Mouse (Mus musculus) cerebellum, adult 2 months (tissue): ENCODE measurements around the gene Qtrt2. TPM values are rescaled to one million over a fixed set of nuclear protein-coding genes. Genes with fewer than 3 reads are reported as not detected.

Experiments used
- DNase-seq, 2 experiments: peaks; one replicate each; pipeline ENCODE4 v3.0.0; 2021
- H3K27ac ChIP-seq: fragments of 200-500 bp; 2 replicates; pipeline ENCODE4 v1.5.1; 2012; ENCODE audit warnings: low read length, control low read depth, inconsistent platforms; ENCODE audit not compliant: insufficient read depth
- H3K27me3 ChIP-seq: fragments of 200-500 bp; 2 replicates; pipeline ENCODE4 v1.6.1; 2012; ENCODE audit warnings: inconsistent platforms, mild to moderate bottlenecking, low read length, moderate library complexity; ENCODE audit not compliant: control insufficient read depth, insufficient read depth
- H3K4me1 ChIP-seq: fragments of 200-500 bp; 2 replicates; pipeline ENCODE4 v1.6.1; 2011; ENCODE audit warnings: low read length; ENCODE audit not compliant: control insufficient read depth, insufficient read depth
- H3K4me3 ChIP-seq: fragments of 200-500 bp; replicated peaks from 2 replicates; pipeline ENCODE3; 2011; ENCODE audit warnings: mild to moderate bottlenecking, low read depth, low read length, control low read depth; ENCODE audit not compliant: insufficient read depth
- CTCF ChIP-seq: fragments of 200-500 bp; IDR thresholded peaks from 2 replicates; pipeline ENCODE4 v1.5.1; 2011; ENCODE audit warnings: low read depth, mild to moderate bottlenecking, control low read depth, low read length, moderate library complexity, borderline replicate concordance; ENCODE audit not compliant: insufficient read depth
- POLR2A ChIP-seq: fragments of 200-500 bp; IDR thresholded peaks from 2 replicates; pipeline ENCODE4 v1.6.1; 2011; ENCODE audit warnings: low read length, control low read depth, borderline replicate concordance; ENCODE audit not compliant: insufficient read depth
- WGBS: fragments of 180-500 bp; shearing (Covaris S2); methylation state at CpG from one replicate; pipeline ENCODE4 v1.1.7; 2018; 5-methylcytosine and 5-hydroxymethylcytosine counted together
- polyA plus RNA-seq: library from polyadenylated mRNA; depleted of rRNA; stranded (reverse); fragments of >200 nt; gene quantifications from 2 replicates; pipeline ENCODE4 v1.2.3, GENCODE M21; 2012

Gene Qtrt2
- polyA plus RNA-seq, 1 experiment = 32.4 TPM

- no peaks in the 10 kb centered on the region for H3K4me1 ChIP-seq
- WGBS = 57% methylated on average over 3 of the region's 3 CpGs
These were observed 37.2 kb upstream of the Qtrt2 start for GRCm38 (mm10) chr16:43963780-43964179.

GRCm38 (mm10) chr16:43963291-43963690 lies 36.7 kb upstream of the Qtrt2 start:
- H3K4me3 ChIP-seq = no peak overlapping the region
- TF ChIP-seq CTCF (no peak), POLR2A (no peak)
- 89% methylated on average over 9 of the region's 9 CpGs for WGBS
- H3K27me3 ChIP-seq = no peaks in the 10 kb centered on the region
- no peak for DNase-seq
- no peaks in the 10 kb centered on the region for H3K4me1 ChIP-seq
- no peak overlapping the region for H3K27ac ChIP-seq

More at GRCm38 (mm10) chr16:43963780-43964179, 37.2 kb upstream of the Qtrt2 start:
- TF ChIP-seq POLR2A (no peak), CTCF (no peak)
- no peak for DNase-seq
- no peaks in the 10 kb centered on the region for H3K27me3 ChIP-seq
- H3K27ac ChIP-seq = no peak overlapping the region
- H3K4me3 ChIP-seq = no peak overlapping the region

- TF ChIP-seq POLR2A = no peak
- no peak for TF ChIP-seq CTCF
- 90% methylated on average over 4 of the region's 4 CpGs for WGBS
- H3K27me3 ChIP-seq = no peaks in the 10 kb centered on the region
- H3K27ac ChIP-seq = no peak overlapping the region
- DNase-seq = no peak
- H3K4me3 ChIP-seq = no peak overlapping the region
- H3K4me1 ChIP-seq = no peaks in the 10 kb centered on the region
These were observed 31.4 kb upstream of the Qtrt2 start for GRCm38 (mm10) chr16:43958038-43958437.

GRCm38 (mm10) chr16:43954913-43955312 lies 28.3 kb upstream of the Qtrt2 start:
- WGBS = 87% methylated on average over 6 of the region's 6 CpGs
- TF ChIP-seq POLR2A (no peak), CTCF (no peak)
- Histone ChIP-seq H3K27ac (no peak overlapping the region), H3K27me3 (no peaks in the 10 kb centered on the region), H3K4me3 (no peak overlapping the region), H3K4me1 (no peaks in the 10 kb centered on the region)
- no peak for DNase-seq

GRCm38 (mm10) chr16:43951591-43951990 lies 25.0 kb upstream of the Qtrt2 start:
- no peak for DNase-seq
- no peaks in the 10 kb centered on the region for H3K27me3 ChIP-seq
- H3K4me1 ChIP-seq = no peaks in the 10 kb centered on the region
- 85% methylated on average over 4 of the region's 4 CpGs for WGBS
- no peak overlapping the region for H3K4me3 ChIP-seq
- H3K27ac ChIP-seq = no peak overlapping the region
- TF ChIP-seq CTCF = no peak
- no peak for TF ChIP-seq POLR2A

GRCm38 (mm10) chr16:43945869-43946268 lies 19.3 kb upstream of the Qtrt2 start:
- no peak for DNase-seq
- WGBS = 29% methylated on average over 3 of the region's 3 CpGs
- H3K27ac ChIP-seq = no peak overlapping the region
- no peaks in the 10 kb centered on the region for H3K27me3 ChIP-seq
- H3K4me3 ChIP-seq = no peak overlapping the region
- no peak for TF ChIP-seq POLR2A
- no peak for TF ChIP-seq CTCF
- H3K4me1 ChIP-seq = no peaks in the 10 kb centered on the region

- Histone ChIP-seq H3K27me3 (no peaks in the 10 kb centered on the region), H3K27ac (no peak overlapping the region), H3K4me3 (no peak overlapping the region), H3K4me1 (no peaks in the 10 kb centered on the region)
- no peak for DNase-seq
- 45% methylated on average over 3 of the region's 3 CpGs for WGBS
- TF ChIP-seq POLR2A (no peak), CTCF (no peak)
These were observed 18.7 kb upstream of the Qtrt2 start for GRCm38 (mm10) chr16:43945351-43945750.

- no peak overlapping the region for H3K27ac ChIP-seq
- H3K4me1 ChIP-seq = peaks cover 3% of the 10 kb centered on the region; the same call in 1 of the 2 replicates
- H3K4me3 ChIP-seq = no peak overlapping the region
These were observed 14.2 kb upstream of the Qtrt2 start for GRCm38 (mm10) chr16:43940846-43941245.

GRCm38 (mm10) chr16:43935892-43936291 lies 9.3 kb upstream of the Qtrt2 start:
- Histone ChIP-seq H3K27me3 (no peaks in the 10 kb centered on the region), H3K27ac (no peak overlapping the region), H3K4me1 (peaks cover 10% of the 10 kb centered on the region), H3K4me3 (no peak overlapping the region)
- 31% methylated on average over 3 of the region's 3 CpGs for WGBS
- no peak for DNase-seq
- TF ChIP-seq CTCF (no peak), POLR2A (no peak)

More at GRCm38 (mm10) chr16:43940846-43941245, 14.2 kb upstream of the Qtrt2 start:
- no peaks in the 10 kb centered on the region for H3K27me3 ChIP-seq
- DNase-seq = no peak
- TF ChIP-seq CTCF = no peak
- no peak for TF ChIP-seq POLR2A
- 94% methylated on average over 4 of the region's 4 CpGs for WGBS
